Mouse (Mus musculus): ENCODE measurements around the gene Otulin.

DNA sequence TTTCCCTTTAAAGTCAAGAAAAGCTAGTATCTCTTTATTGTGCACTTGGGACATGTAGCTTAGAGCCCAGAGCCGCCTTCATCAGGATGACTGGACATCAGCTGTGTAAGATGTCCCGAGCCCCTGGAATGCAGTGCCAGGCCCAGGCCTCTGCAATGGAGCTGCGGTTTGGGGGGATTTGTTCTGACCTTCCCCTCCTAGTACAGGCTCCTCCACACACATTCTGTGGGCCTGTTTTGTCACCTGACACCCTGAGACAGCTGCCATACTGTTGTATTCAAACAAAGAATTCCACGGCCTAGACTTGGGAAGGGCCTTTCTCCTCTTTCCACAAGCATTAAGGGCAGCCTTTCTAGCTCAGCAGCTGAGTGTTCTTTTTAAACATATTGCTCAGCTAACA, 35.5 kb downstream of the Otulin start:
- TF ChIP-seq CTCF (IDR thresholded peaks at IDR 0.05; ENCODE audit: borderline replicate concordance, extremely low read depth, insufficient read depth, insufficient read length) (no peak), POLR2A (IDR thresholded peaks at IDR 0.05; ENCODE audit: borderline replicate concordance, extremely low read depth, insufficient read depth, insufficient read length, poor library complexity, severe bottlenecking) (no peak)
